Mouse (Mus musculus) heart, adult 2 months (tissue): Measurements from ENCODE around the gene Tpsb2. TPM values are rescaled to one million over a fixed set of nuclear protein-coding genes. Genes with fewer than 3 reads are reported as not detected.

Experiments used
- DNase-seq, 2 experiments: peaks; one replicate each; pipeline ENCODE4 v3.0.0; 2021
- H3K27ac ChIP-seq: fragments of 200-600 bp; 2 replicates; pipeline ENCODE4 v1.8.1; 2022
- H3K27me3 ChIP-seq: fragments of 200-500 bp; 2 replicates; pipeline ENCODE4 v1.6.1; 2012; ENCODE audit warnings: mild to moderate bottlenecking, low read length, inconsistent platforms, mixed read lengths; ENCODE audit not compliant: control insufficient read depth, insufficient read depth
- H3K36me3 ChIP-seq: fragments of 200-500 bp; 2 replicates; pipeline ENCODE4 v1.6.1; 2012; ENCODE audit warnings: low read length, inconsistent platforms; ENCODE audit not compliant: control insufficient read depth, insufficient read depth
- H3K4me1 ChIP-seq: fragments of 200-500 bp; 2 replicates; pipeline ENCODE4 v1.6.1; 2011; ENCODE audit warnings: low read length; ENCODE audit not compliant: control insufficient read depth, insufficient read depth
- H3K4me3 ChIP-seq: fragments of 200-600 bp; 2 replicates; pipeline ENCODE4 v1.8.1; 2022
- H3K79me2 ChIP-seq: fragments of 200-500 bp; replicated peaks from 2 replicates; pipeline ENCODE4 v1.6.1; 2012; ENCODE audit warnings: mild to moderate bottlenecking, inconsistent platforms, low read length, moderate library complexity, mixed read lengths; ENCODE audit not compliant: control insufficient read depth, insufficient read depth
- H3K9ac ChIP-seq: fragments of 200-500 bp; 2 replicates; pipeline ENCODE4 v1.6.1; 2012; ENCODE audit warnings: low read depth, mild to moderate bottlenecking, control low read depth, inconsistent platforms, low read length, mixed read lengths
- CTCF ChIP-seq: fragments of 200-600 bp; IDR thresholded peaks from 2 replicates; pipeline ENCODE4 v1.8.1; 2022; ENCODE audit warnings: antibody characterized with exemption, mild to moderate bottlenecking, moderate library complexity
- EP300 ChIP-seq: fragments of 200-500 bp; IDR thresholded peaks from 2 replicates; pipeline ENCODE4 v1.6.1; 2011; ENCODE audit warnings: low read depth, low read length, control low read depth; ENCODE audit not compliant: insufficient read depth
- POLR2A ChIP-seq: fragments of 200-500 bp; IDR thresholded peaks from 2 replicates; pipeline ENCODE4 v1.6.1; 2011; ENCODE audit warnings: mild to moderate bottlenecking, low read depth, low read length, control low read depth; ENCODE audit not compliant: insufficient read depth
- WGBS: fragments of 180-500 bp; shearing (Covaris S2); methylation state at CpG from one replicate; pipeline ENCODE4 v1.1.7; 2018; 5-methylcytosine and 5-hydroxymethylcytosine counted together
- intact Hi-C: fragments of 180-260 bp; cut with DNase I; formaldehyde crosslinking; loops from one replicate; pipeline ENCODE4 v1.15.1; 2025
- polyA plus RNA-seq: library from polyadenylated mRNA; depleted of rRNA; stranded (reverse); fragments of >200 nt; gene quantifications from 2 replicates; pipeline ENCODE4 v1.2.3, GENCODE M21; 2012
- total RNA-seq, 2 experiments: library from RNA; stranded (reverse); gene quantifications; 2 replicates each; pipeline ENCODE4 v1.2.3; 2021

The Tpsb2 gene
- total and polyA plus RNA-seq, 3 experiments: 1.4 to 8.2 (median 2.5) TPM

DNA sequence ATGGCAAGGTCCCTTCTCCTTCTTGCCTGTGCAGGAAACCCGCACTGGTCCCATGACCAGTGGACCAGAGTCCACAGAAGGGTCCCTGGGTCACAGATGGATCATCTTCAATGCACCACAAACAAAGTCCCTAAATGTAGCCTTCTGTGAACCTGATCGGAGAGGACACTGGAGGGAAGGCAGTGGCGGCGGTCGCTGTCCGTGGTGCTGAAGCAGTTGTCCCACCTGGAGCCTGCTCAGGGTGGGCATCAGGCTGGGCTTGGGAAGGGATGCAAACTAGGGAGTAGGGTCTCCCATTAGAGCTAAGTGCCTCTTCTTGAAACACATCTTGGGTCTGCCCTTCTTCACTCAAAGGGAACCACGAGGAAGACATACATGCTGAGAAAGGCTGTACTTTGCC, 34.3 kb downstream of the Tpsb2 start:
- 6% methylated on average over 7 of the region's 7 CpGs for WGBS
- no peak overlapping the region for H3K9ac ChIP-seq
- TF ChIP-seq CTCF (no peak), EP300 (no peak), POLR2A (no peak)
- no peak overlapping the region for H3K4me3 ChIP-seq
- H3K36me3 ChIP-seq: no peaks in the 10 kb centered on the region
- no peaks in the 10 kb centered on the region for H3K79me2 ChIP-seq
- H3K27me3 ChIP-seq: no peaks in the 10 kb centered on the region
- H3K27ac ChIP-seq: no peak overlapping the region
- peak in 1 of 2 experiments; percentile 53 for DNase-seq
- intact Hi-C loops: no loop called here
- no peaks in the 10 kb centered on the region for H3K4me1 ChIP-seq

DNA sequence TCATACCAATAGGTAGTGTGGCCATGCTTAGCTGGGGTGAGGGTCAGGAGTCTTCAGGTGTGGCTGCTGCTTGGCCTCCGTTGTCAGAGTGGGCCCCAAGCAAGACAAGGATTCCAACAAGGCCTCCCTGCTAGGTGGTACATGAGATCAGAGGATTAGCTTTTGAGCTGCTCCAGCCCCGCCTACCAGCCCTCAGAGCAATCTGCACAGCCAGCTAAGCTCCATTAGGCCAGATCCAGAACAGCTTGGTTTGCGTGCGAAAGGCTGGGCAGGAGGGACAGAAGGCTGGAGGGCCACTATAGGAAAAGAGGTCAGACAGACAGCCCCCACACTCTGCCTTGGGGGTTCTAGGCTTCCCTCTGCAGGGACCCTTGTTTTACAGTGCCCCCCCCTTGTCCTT, 35.4 kb downstream of the Tpsb2 start:
- Histone ChIP-seq H3K4me3 (no peak overlapping the region), H3K9ac (no peak overlapping the region), H3K27me3 (no peaks in the 10 kb centered on the region), H3K36me3 (no peaks in the 10 kb centered on the region), H3K27ac (no peak overlapping the region), H3K4me1 (no peaks in the 10 kb centered on the region), H3K79me2 (no peaks in the 10 kb centered on the region)
- TF ChIP-seq EP300 (no peak), CTCF (no peak), POLR2A (no peak)
- no peak for DNase-seq
- intact Hi-C loops: no loop called here
- WGBS: 66% methylated on average over 4 of the region's 4 CpGs

DNA sequence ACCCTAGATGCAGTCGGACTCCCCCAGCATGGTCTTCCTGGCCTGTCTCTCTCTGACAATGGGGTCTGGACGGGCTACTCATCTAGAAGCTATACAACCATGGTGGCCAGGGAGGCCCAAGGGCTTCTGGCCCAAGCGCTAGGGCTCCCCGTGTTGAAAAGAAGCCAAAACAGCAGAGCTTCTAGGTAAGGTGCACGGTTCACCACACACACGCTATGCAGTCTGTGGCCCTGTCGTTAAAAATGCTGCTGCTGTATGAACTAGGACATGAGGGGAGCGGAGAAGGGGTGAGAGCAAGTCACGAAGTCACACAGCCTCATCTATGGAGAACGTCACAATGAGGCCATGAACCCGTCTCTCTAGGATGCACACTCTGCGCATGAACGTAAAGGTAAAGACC, 36.1 kb downstream of the Tpsb2 start:
- intact Hi-C loops: no loop called here
- DNase-seq: no peak
- Histone ChIP-seq H3K4me1 (no peaks in the 10 kb centered on the region), H3K79me2 (no peaks in the 10 kb centered on the region), H3K36me3 (no peaks in the 10 kb centered on the region), H3K9ac (no peak overlapping the region), H3K27ac (no peak overlapping the region), H3K27me3 (no peaks in the 10 kb centered on the region), H3K4me3 (no peak overlapping the region)
- no peak for TF ChIP-seq CTCF
- WGBS: 84% methylated on average over 13 of the region's 13 CpGs

DNA sequence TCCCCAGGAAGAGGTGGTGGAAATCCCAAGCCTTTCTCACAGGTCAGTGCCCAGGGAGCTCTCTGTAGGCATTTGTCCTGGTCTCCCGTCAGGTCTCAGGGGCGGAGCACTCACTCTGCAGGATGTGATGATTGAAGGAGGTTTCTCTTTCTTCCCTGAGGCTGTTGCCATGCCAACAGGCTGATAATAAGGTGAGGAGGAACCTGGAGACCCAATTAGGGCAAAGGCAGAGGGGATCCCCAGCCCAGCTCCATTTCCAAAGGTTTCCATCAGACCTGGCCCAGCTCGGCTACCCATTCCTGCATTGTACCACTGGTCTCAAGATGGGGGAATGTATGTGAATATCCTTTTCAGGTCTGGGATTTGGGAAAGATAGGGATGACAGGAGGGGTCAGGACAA, 38.1 kb downstream of the Tpsb2 start:
- TF ChIP-seq POLR2A (no peak), CTCF (no peak), EP300 (no peak)

DNA sequence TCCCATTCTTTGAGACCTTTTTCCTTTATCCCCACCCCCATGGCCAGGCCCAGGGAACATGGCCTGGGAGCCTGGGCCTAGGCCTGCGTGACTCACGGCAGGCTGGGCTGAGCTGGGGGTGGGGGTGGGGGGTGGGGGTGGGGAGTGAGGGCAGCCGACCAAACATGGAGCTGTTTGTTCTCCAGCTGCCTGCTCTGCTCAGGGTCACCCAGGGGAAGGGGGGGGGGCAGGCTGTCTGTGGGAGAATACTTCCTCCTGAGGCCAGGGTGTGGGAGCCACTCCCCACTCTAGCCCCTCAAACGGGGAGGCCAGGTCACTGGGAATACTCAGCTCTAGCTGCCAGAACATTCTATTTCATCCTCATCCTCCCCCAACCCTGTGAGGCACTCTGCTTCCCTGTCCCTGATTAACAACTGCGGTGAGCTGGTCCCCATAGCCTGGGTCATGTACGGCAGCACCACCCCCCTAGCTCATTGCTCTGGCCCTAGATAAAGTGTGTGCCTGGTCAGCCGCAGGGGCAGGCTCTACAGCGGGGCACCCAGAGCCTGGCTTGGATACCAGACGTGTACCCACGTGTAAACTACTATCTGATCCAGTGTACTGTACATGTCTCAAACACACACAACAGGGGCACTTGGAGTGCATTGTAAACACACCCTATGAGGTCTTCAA, 39.3 kb downstream of the Tpsb2 start:
- H3K9ac ChIP-seq: no peak overlapping the region
- H3K4me1 ChIP-seq: no peaks in the 10 kb centered on the region; the same call in 1 of the 2 replicates
- WGBS: 11% methylated on average over 10 of the region's 10 CpGs
- no peaks in the 10 kb centered on the region for H3K36me3 ChIP-seq
- no peaks in the 10 kb centered on the region for H3K27me3 ChIP-seq
- intact Hi-C loops: no loop called here
- peak overlapping the region; percentile 40 for H3K27ac ChIP-seq
- TF ChIP-seq POLR2A (no peak), CTCF (no peak), EP300 (no peak)
- no peaks in the 10 kb centered on the region for H3K79me2 ChIP-seq
- DNase-seq: peak in 1 of 2 experiments; percentile 8
- no peak overlapping the region for H3K4me3 ChIP-seq

More for the DNA sequence above, 38.1 kb downstream of the Tpsb2 start:
- Histone ChIP-seq H3K27ac (no peak overlapping the region), H3K4me1 (no peaks in the 10 kb centered on the region; the same call in 1 of the 2 replicates), H3K4me3 (no peak overlapping the region), H3K27me3 (no peaks in the 10 kb centered on the region), H3K79me2 (no peaks in the 10 kb centered on the region), H3K9ac (no peak overlapping the region), H3K36me3 (no peaks in the 10 kb centered on the region)
- intact Hi-C loops: no loop called here
- WGBS: 59% methylated on average over 3 of the region's 3 CpGs
- no peak for DNase-seq

DNA sequence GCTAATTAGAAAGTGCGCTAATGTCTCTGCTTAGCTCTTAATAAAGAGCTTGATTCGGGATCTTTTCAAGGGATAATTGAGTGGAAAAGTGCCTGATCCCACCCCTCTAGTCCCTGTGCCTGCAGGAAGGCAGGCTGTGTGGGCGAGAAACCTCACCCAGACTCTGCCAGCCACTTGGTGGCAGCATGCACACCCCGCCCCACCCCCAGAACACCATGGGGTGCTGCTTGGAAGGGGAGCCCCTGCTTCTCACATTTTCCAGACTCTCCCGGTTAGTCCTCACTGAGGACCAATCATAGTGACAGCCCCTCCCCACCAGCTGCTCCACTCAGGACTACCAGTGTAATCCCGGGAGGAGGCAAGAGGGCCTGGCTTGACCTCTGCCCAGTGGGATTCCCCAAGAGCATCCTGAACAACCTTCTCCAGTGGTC, 39.9 kb downstream of the Tpsb2 start:
- Histone ChIP-seq H3K4me3 (no peak overlapping the region), H3K9ac (no peak overlapping the region), H3K79me2 (no peaks in the 10 kb centered on the region), H3K4me1 (peaks cover 1% of the 10 kb centered on the region; the same call in 1 of the 2 replicates), H3K27ac (peak overlapping the region; percentile 40), H3K27me3 (no peaks in the 10 kb centered on the region), H3K36me3 (no peaks in the 10 kb centered on the region)
- 28% methylated on average over 6 of the region's 6 CpGs for WGBS
- TF ChIP-seq POLR2A: no peak
- TF ChIP-seq EP300: no peak
- peak; percentile 34 for TF ChIP-seq CTCF
- intact Hi-C loops: no loop called here
- no peak for DNase-seq
